In the genomic region with DNA sequence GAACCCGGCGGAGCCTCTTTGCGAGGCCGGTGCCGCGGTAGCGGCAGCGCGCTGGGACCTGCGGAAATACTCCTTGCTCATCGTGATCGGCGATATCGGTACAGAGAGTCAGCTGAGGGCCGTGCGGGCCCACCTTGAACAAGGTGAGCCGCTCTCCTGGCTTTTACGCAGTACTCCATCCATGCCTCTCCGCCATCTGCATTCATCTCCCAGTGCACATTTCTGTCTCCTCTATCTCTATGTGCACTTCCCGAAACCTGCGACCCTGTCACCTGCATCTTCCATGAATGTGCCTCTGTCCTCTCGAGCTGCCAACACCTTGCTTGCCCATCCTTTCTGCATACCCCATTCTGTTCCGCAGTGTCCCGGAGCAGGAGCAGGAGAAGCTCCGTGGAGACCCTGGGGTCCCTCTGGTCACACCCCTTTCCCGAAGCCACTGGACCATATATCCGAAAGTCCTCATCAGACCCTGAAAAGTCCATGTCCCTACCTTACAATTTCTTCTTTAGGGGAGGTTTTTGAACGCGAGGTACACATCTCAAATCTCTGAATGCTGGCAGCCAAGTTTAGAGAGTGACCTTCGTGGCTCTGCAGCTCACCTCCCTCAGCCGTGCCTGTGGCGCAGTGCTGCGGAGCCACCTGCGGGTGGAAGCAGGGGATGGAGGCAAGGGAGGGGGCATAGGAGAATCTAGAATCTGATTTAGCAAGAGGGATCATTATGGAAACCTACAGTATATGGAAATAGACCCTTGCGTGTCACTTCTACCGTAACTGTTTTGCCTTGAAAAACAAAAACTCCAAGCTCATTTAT, we compare ENCODE assay signal across 8 mouse cellular contexts. TPM values are rescaled to one million over a fixed set of nuclear protein-coding genes. Genes with fewer than 3 reads are reported as not detected.
DNase-seq lines count a peak whose midpoint lies in the region; ATAC-seq and TF ChIP-seq lines count a peak whose summit lies in the region.

No protein-coding gene starts in this region.

- H3K4me1 ChIP-seq in heart, embryonic 11.5 days (ENCODE audit: control insufficient read depth, insufficient read depth, low read length) = peaks cover 24% of the 10 kb centered on the region
- peaks cover 55% of the 10 kb centered on the region for H3K4me1 ChIP-seq in E14TG2a.4 (replicated peaks; ENCODE audit: low read depth, low read length)
- H3K4me1 ChIP-seq in intestine, embryonic 15.5 days (replicated peaks) = peaks cover 16% of the 10 kb centered on the region
- peaks cover 30% of the 10 kb centered on the region for H3K4me1 ChIP-seq in neural tube, embryonic 14.5 days (ENCODE audit: control insufficient read depth, insufficient read depth, low read length)

- no peaks in the 10 kb centered on the region for H3K36me3 ChIP-seq in heart, embryonic 11.5 days (ENCODE audit: control insufficient read depth, insufficient read depth, low read length)
- H3K36me3 ChIP-seq in E14TG2a.4 (ENCODE audit: insufficient read depth, low read length) = peaks cover 6% of the 10 kb centered on the region; the same call in 1 of the 2 replicates
- H3K36me3 ChIP-seq in intestine, embryonic 15.5 days = no peaks in the 10 kb centered on the region
- H3K36me3 ChIP-seq in neural tube, embryonic 14.5 days (ENCODE audit: control insufficient read depth, insufficient read depth, low read length) = no peaks in the 10 kb centered on the region

- H3K9me3 ChIP-seq in heart, embryonic 11.5 days (replicated peaks; ENCODE audit: control insufficient read depth, low read length) = no peaks in the 10 kb centered on the region
- H3K9me3 ChIP-seq in E14TG2a.4 (ENCODE audit: low read length) = peaks cover 3% of the 10 kb centered on the region; the same call in 1 of the 2 replicates
- no peaks in the 10 kb centered on the region for H3K9me3 ChIP-seq in intestine, embryonic 15.5 days
- no peaks in the 10 kb centered on the region for H3K9me3 ChIP-seq in neural tube, embryonic 14.5 days (ENCODE audit: control insufficient read depth, low read length)

- peaks cover 19% of the 10 kb centered on the region for H3K27me3 ChIP-seq in heart, embryonic 11.5 days (ENCODE audit: control insufficient read depth, insufficient read depth, low read length)
- peaks cover 19% of the 10 kb centered on the region for H3K27me3 ChIP-seq in E14TG2a.4 (ENCODE audit: insufficient read depth, low read length)
- peaks cover 19% of the 10 kb centered on the region for H3K27me3 ChIP-seq in intestine, embryonic 15.5 days (replicated peaks)
- no peaks in the 10 kb centered on the region for H3K27me3 ChIP-seq in neural tube, embryonic 14.5 days (ENCODE audit: control insufficient read depth, insufficient read depth, low read length)

- no peak for ATAC-seq in heart, embryonic 11.5 days (replicated peaks; ENCODE audit: insufficient number of reproducible peaks, low FRiP score, low TSS enrichment)
- ATAC-seq in intestine, embryonic 15.5 days = 0 out of 2 replicates have a peak, but pooled peaks have one; percentile 5
- peak; percentile 57 for ATAC-seq in neural tube, embryonic 14.5 days (ENCODE audit: low read depth)
- ATAC-seq in monocyte, adult 5-6 weeks (replicated peaks; ENCODE audit: insufficient number of reproducible peaks, low FRiP score, low TSS enrichment, poor library complexity, severe bottlenecking) = no peak

- peak overlapping the region; percentile 28; the same call in 1 of the 2 replicates for H3K9ac ChIP-seq in heart, embryonic 11.5 days (ENCODE audit: low read depth, low read length)
- H3K9ac ChIP-seq in intestine, embryonic 15.5 days = peak overlapping the region; percentile 33
- peak overlapping the region; percentile 39 for H3K9ac ChIP-seq in neural tube, embryonic 14.5 days (replicated peaks; ENCODE audit: low read depth, low read length)

- no peak for DNase-seq in heart, postnatal 4 days
- peak; percentile 43 for DNase-seq in embryo, embryonic 11 days
- no peak for DNase-seq in right cerebral cortex, adult 18-20 months

- peak overlapping the region; percentile 96 for H3K4me2 ChIP-seq in heart, embryonic 11.5 days
- peak overlapping the region; percentile 94 for H3K4me2 ChIP-seq in intestine, embryonic 15.5 days (replicated peaks)
- peak overlapping the region; percentile 88 for H3K4me2 ChIP-seq in neural tube, embryonic 14.5 days (ENCODE audit: low read depth, low read length)

- no peak overlapping the region for H3K27ac ChIP-seq in heart, embryonic 11.5 days (ENCODE audit: low read depth, low read length)
- H3K27ac ChIP-seq in intestine, embryonic 15.5 days = no peak overlapping the region
- H3K27ac ChIP-seq in neural tube, embryonic 14.5 days (ENCODE audit: low read depth, low read length) = peak overlapping the region; percentile 84; the same call in 1 of the 2 replicates

- WGBS in heart, embryonic 11.5 days (ENCODE audit: insufficient replicate concordance) = 5% methylated on average over 36 of the region's 36 CpGs
- 5% methylated on average over 36 of the region's 36 CpGs for WGBS in intestine, embryonic 15.5 days
- 3% methylated on average over 36 of the region's 36 CpGs for WGBS in neural tube, embryonic 14.5 days

- H3K4me3 ChIP-seq in heart, embryonic 11.5 days (ENCODE audit: low read depth, low read length) = peak overlapping the region; percentile 67
- H3K4me3 ChIP-seq in E14TG2a.4 (replicated peaks; ENCODE audit: low read length) = peak overlapping the region; percentile 87
- peak overlapping the region; percentile 53 for H3K4me3 ChIP-seq in intestine, embryonic 15.5 days (replicated peaks)
- peak overlapping the region; percentile 46 for H3K4me3 ChIP-seq in neural tube, embryonic 14.5 days (ENCODE audit: low read depth, low read length)

- no peak for TF ChIP-seq CTCF in E14TG2a.4 (conservative IDR thresholded peaks at IDR 0.05; ENCODE audit: low read length)

RNA-seq across cellular contexts. Expression of a gene that starts 0.5 kb away (rescaled TPM):
- 4.0 and 6.6 TPM in 2 replicates for polyA plus RNA-seq in heart, embryonic 11.5 days (2014; fragmentation: Nextera tagmentation; extraction: Ambion mirVana)
- total RNA-seq in heart, postnatal 4 days (2021) = 10 to 100 TPM; 16.5 to 18.2 TPM
- polyA plus RNA-seq in intestine, embryonic 15.5 days (2015; fragmentation: Nextera tagmentation; extraction: Ambion mirVana) = 2.7 and 4.2 TPM in 2 replicates
- 39.7 and 65.1 TPM in 2 replicates for polyA plus RNA-seq in neural tube, embryonic 14.5 days (2014; fragmentation: Nextera tagmentation; extraction: Ambion mirVana)
- 0.10 TPM in 1 of 3 replicates, not detected in the others for total RNA-seq in monocyte, adult 5-6 weeks (2017)

RNA-seq across cellular contexts. Expression of a gene that starts 18.7 kb away (rescaled TPM):
- 60.1 and 63.5 TPM in 2 replicates for polyA plus RNA-seq in heart, embryonic 11.5 days (2014; fragmentation: Nextera tagmentation; extraction: Ambion mirVana)
- total RNA-seq in heart, postnatal 4 days (2021) = 10 to 100 TPM; 66.8 to 67.9 TPM
- 40.1 and 43.4 TPM in 2 replicates for polyA plus RNA-seq in intestine, embryonic 15.5 days (2015; fragmentation: Nextera tagmentation; extraction: Ambion mirVana)
- polyA plus RNA-seq in neural tube, embryonic 14.5 days (2014; fragmentation: Nextera tagmentation; extraction: Ambion mirVana) = 161 and 185 TPM in 2 replicates
- 15.8 to 38.3 TPM (median 16.2 TPM) in 3 replicates for total RNA-seq in monocyte, adult 5-6 weeks (2017)

Comparison
In these comparisons a context has a peak if more than half of its experiments do, and no peak if none do; other contexts are left out.
1. ATAC-seq: peak in intestine, embryonic 15.5 days (single experiment) and neural tube, embryonic 14.5 days (single experiment); none in heart, embryonic 11.5 days (single experiment) and monocyte, adult 5-6 weeks (single experiment).
2. Peak in every context shown above with its lines, with median percentiles within 50 percentile points of each other: H3K4me2 ChIP-seq, H3K4me3 ChIP-seq and H3K9ac ChIP-seq.